Mouse (Mus musculus) lung, embryonic 16.5 days (tissue): ENCODE data around the gene Gpr1. TPM values are rescaled to one million over a fixed set of nuclear protein-coding genes. Genes with fewer than 3 reads are reported as not detected.

Source experiments
- ATAC-seq: fragments of 200-750 bp; cut with Nextera tagmentation; 2 replicates; pipeline ENCODE4 v1.8.0; 2017; ENCODE audit warnings: low read depth, mild to moderate bottlenecking, moderate library complexity
- H3K27ac ChIP-seq: fragments of 300-500 bp; sonication (generic); 2 replicates; pipeline ENCODE4 v1.5.1; 2014; ENCODE audit warnings: mild to moderate bottlenecking, control low read depth, low read length
- H3K27me3 ChIP-seq: fragments of 300-500 bp; sonication (generic); 2 replicates; pipeline ENCODE4 v1.6.1; 2014; ENCODE audit warnings: low read depth, low read length, mixed read lengths; ENCODE audit not compliant: control insufficient read depth, insufficient read depth
- H3K36me3 ChIP-seq: fragments of 300-500 bp; sonication (generic); 2 replicates; pipeline ENCODE4 v1.6.1; 2014; ENCODE audit warnings: low read length; ENCODE audit not compliant: control insufficient read depth, insufficient read depth
- H3K4me1 ChIP-seq: fragments of 300-500 bp; sonication (generic); replicated peaks from 2 replicates; pipeline ENCODE4 v1.6.1; 2014; ENCODE audit warnings: low read length, mixed read lengths; ENCODE audit not compliant: control insufficient read depth, insufficient read depth
- H3K4me2 ChIP-seq: fragments of 300-500 bp; sonication (generic); 2 replicates; pipeline ENCODE4 v1.6.1; 2014; ENCODE audit warnings: low read depth, low read length, control low read depth
- H3K4me3 ChIP-seq: fragments of 300-500 bp; sonication (generic); 2 replicates; pipeline ENCODE4 v1.5.1; 2014; ENCODE audit warnings: mild to moderate bottlenecking, low read length, control low read depth
- H3K9ac ChIP-seq: fragments of 300-500 bp; sonication (generic); 2 replicates; pipeline ENCODE4 v1.6.1; 2014; ENCODE audit warnings: low read length, control low read depth
- H3K9me3 ChIP-seq: fragments of 300-500 bp; sonication (generic); 2 replicates; pipeline ENCODE4 v1.6.1; 2016; ENCODE audit warnings: low read length; ENCODE audit not compliant: control insufficient read depth
- whole genome bisulfite sequencing: fragments of 180-500 bp; shearing (Covaris S2); extraction: QIAGEN DNeasy Blood & Tissue Kit; methylation state at CpG from one replicate; pipeline ENCODE4 v1.1.7; 2014; 5-methylcytosine and 5-hydroxymethylcytosine counted together
- microRNA-seq: library from miRNA; unstranded; fragments of <30 nt; microRNA quantifications from one replicate; pipeline ENCODE4, GENCODE M21; 2016
- polyA plus RNA-seq: library from polyadenylated mRNA; unstranded; fragments of >200 nt; fragmentation: Nextera tagmentation; extraction: Ambion mirVana; gene quantifications from 2 replicates; pipeline ENCODE4 v1.2.1, GENCODE M21; 2015

Gpr1 gene
- polyA plus RNA-seq, 1 experiment from 2014 or later, result not detected

DNA sequence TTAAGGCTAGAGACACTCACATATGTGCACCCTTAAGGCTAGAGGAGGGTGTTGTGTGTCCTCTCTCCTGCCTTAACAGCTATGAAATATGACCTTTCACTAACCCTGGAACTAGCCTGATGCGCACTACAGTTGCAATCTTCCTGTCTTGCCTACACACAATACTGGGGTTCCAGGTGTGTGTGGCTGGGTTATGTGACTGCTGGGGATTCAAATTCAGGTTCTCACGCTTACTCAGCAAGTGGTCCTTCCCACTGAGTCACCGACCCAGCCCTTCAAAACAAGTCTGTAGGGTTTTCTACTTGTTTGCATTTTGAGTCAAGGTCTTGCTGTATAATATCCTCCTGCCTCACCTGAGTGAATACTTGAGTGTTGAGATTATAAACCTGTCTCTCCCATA is 79.8 kb downstream of the Gpr1 start:
- no peak overlapping the region for H3K4me3 ChIP-seq
- 77% methylated on average over 3 of the region's 3 CpGs for WGBS
- no peak overlapping the region for H3K9ac ChIP-seq
- H3K4me2 ChIP-seq, result no peak overlapping the region
- H3K4me1 ChIP-seq, result peaks cover 3% of the 10 kb centered on the region; the same call in 1 of the 2 replicates
- H3K9me3 ChIP-seq, result no peaks in the 10 kb centered on the region
- ATAC-seq, result no peak
- no peaks in the 10 kb centered on the region for H3K27me3 ChIP-seq
- H3K27ac ChIP-seq, result no peak overlapping the region
- H3K36me3 ChIP-seq, result peaks cover 3% of the 10 kb centered on the region; the same call in 1 of the 2 replicates

Small RNAs within 50 kb of the gene (microRNA-seq; reads per million reads assigned to microRNA genes)
- gene Gm24557, result not detected
- not detected for gene Gm27512

Other genes with a start within 250 kb of the Gpr1 start
- 9.7 and 9.9 TPM in 2 replicates for gene Ino80d, start 99.9 kb downstream of the Gpr1 start, polyA plus RNA-seq
- 461 and 480 TPM in 2 replicates for gene Eef1b2, start 37.7 kb downstream of the Gpr1 start, polyA plus RNA-seq
- gene Ndufs1, start 37.7 kb downstream of the Gpr1 start, polyA plus RNA-seq, result 123 and 131 TPM in 2 replicates
- 3.4 and 4.4 TPM in 2 replicates for gene Zdbf2, start 58.7 kb upstream of the Gpr1 start, polyA plus RNA-seq
- 0.65 and 0.99 TPM in 2 replicates for gene Adam23, start 231.3 kb upstream of the Gpr1 start, polyA plus RNA-seq